ENCODE assay signal across 25 mouse cellular contexts in genomic region chr14:54187211-54187610, GRCm38 (mm10).
DNase-seq lines count a peak whose midpoint lies in the region; ATAC-seq and TF ChIP-seq lines count a peak whose summit lies in the region.
"Had no signal": no experiment of that assay in that cellular context is flagged by ENCODE, and none has a peak within 500 bp of the region (broad histone marks: within the 10 kb centered on the region; RNA-seq: fewer than 3 reads in every experiment).

No protein-coding gene starts in this region.

- H3K9ac ChIP-seq in embryonic facial prominence, embryonic 11.5 days (replicated peaks; ENCODE audit: low read length), result no peak overlapping the region
- no peak overlapping the region for H3K9ac ChIP-seq in midbrain, embryonic 11.5 days (ENCODE audit: low read length)
- H3K9ac ChIP-seq: heart, embryonic 12.5 days; heart, embryonic 15.5 days; hindbrain, embryonic 12.5 days; intestine, embryonic 15.5 days had no signal

- no peak overlapping the region for H3K4me3 ChIP-seq in embryonic facial prominence, embryonic 11.5 days (ENCODE audit: low read depth, low read length)
- H3K4me3 ChIP-seq in embryonic facial prominence, embryonic 10.5 days, result no peak overlapping the region
- H3K4me3 ChIP-seq in midbrain, embryonic 10.5 days, result no peak overlapping the region
- H3K4me3 ChIP-seq in midbrain, embryonic 11.5 days (ENCODE audit: low read depth, low read length), result no peak overlapping the region
- H3K4me3 ChIP-seq in myocyte, result no peak overlapping the region
- H3K4me3 ChIP-seq: heart, embryonic 12.5 days; heart, embryonic 15.5 days; hindbrain, embryonic 12.5 days; intestine, embryonic 15.5 days had no signal

- WGBS in embryonic facial prominence, embryonic 11.5 days, result 60% methylated on average over 6 of the region's 6 CpGs
- WGBS in embryonic facial prominence, embryonic 10.5 days, result 63% methylated on average over 6 of the region's 6 CpGs
- WGBS in midbrain, embryonic 10.5 days, result 54% methylated on average over 6 of the region's 6 CpGs
- WGBS in midbrain, embryonic 11.5 days, result 54% methylated on average over 6 of the region's 6 CpGs

- no peak overlapping the region for H3ac ChIP-seq in myocyte (ENCODE audit: control insufficient read depth, insufficient read length)

- DNase-seq in embryonic facial prominence, embryonic 11.5 days (ENCODE audit: low spot score), result peak; percentile 21
- DNase-seq in embryonic facial prominence, embryonic 10.5 days (ENCODE audit: low spot score), result no peak
- DNase-seq in midbrain, embryonic 10.5 days (ENCODE audit: low spot score), result no peak
- DNase-seq in midbrain, embryonic 11.5 days (ENCODE audit: low spot score, missing footprints), result no peak
- DNase-seq in Muller cell, postnatal 12 days (ENCODE audit: inconsistent ontology term), result peak; percentile 79
- no peak for DNase-seq in heart, postnatal 4 days
- no peak for DNase-seq in adrenal gland, adult 18-20 months (ENCODE audit: low spot score in 2 of 2)
- DNase-seq: adrenal gland, postnatal 10 days; adrenal gland, postnatal 36 days; cerebellum, adult 18-20 months; cerebellum, postnatal 10 days; cerebellum, postnatal 36 days; gastrocnemius, postnatal 25 days; heart, adult 18-20 months; heart, postnatal 10 days; heart, postnatal 36 days had no signal

- ATAC-seq in embryonic facial prominence, embryonic 11.5 days (replicated peaks; ENCODE audit: insufficient number of reproducible peaks, low FRiP score, low TSS enrichment, low read depth), result no peak
- no peak for ATAC-seq in midbrain, embryonic 11.5 days (ENCODE audit: low FRiP score)
- ATAC-seq: activated CD4-positive, CD25-positive, alpha-beta regulatory T cell, adult 4 months; CD4-positive, CD25-positive, alpha-beta regulatory T cell, adult 4 months; forebrain, embryonic 14.5 days; hindbrain, embryonic 16.5 days; intestine, embryonic 15.5 days had no signal

- no peaks in the 10 kb centered on the region for H3K4me1 ChIP-seq in embryonic facial prominence, embryonic 11.5 days (ENCODE audit: control insufficient read depth, insufficient read depth, low read length)
- peaks cover 35% of the 10 kb centered on the region for H3K4me1 ChIP-seq in embryonic facial prominence, embryonic 10.5 days
- H3K4me1 ChIP-seq in midbrain, embryonic 10.5 days, result peaks cover 55% of the 10 kb centered on the region
- H3K4me1 ChIP-seq in midbrain, embryonic 11.5 days (ENCODE audit: control insufficient read depth, insufficient read depth, low read length), result peaks cover 22% of the 10 kb centered on the region

- no peak for TF ChIP-seq POLR2A in myocyte (IDR thresholded peaks at IDR 0.05; ENCODE audit: insufficient read length, low read depth)

- H3K36me3 ChIP-seq in embryonic facial prominence, embryonic 11.5 days (replicated peaks; ENCODE audit: control insufficient read depth, insufficient read depth, low read depth, low read length), result no peaks in the 10 kb centered on the region
- H3K36me3 ChIP-seq in embryonic facial prominence, embryonic 10.5 days (replicated peaks), result no peaks in the 10 kb centered on the region
- no peaks in the 10 kb centered on the region for H3K36me3 ChIP-seq in midbrain, embryonic 10.5 days
- H3K36me3 ChIP-seq in midbrain, embryonic 11.5 days (ENCODE audit: control insufficient read depth, insufficient read depth, low read length), result no peaks in the 10 kb centered on the region
- H3K36me3 ChIP-seq in myocyte (ENCODE audit: control insufficient read depth, insufficient read depth), result no peaks in the 10 kb centered on the region
- H3K36me3 ChIP-seq: heart, embryonic 12.5 days; heart, embryonic 15.5 days; hindbrain, embryonic 12.5 days; intestine, embryonic 15.5 days had no signal

- H3K27me3 ChIP-seq in embryonic facial prominence, embryonic 11.5 days (ENCODE audit: control insufficient read depth, insufficient read depth, low read length), result no peaks in the 10 kb centered on the region
- H3K27me3 ChIP-seq in embryonic facial prominence, embryonic 10.5 days (replicated peaks; ENCODE audit: low read depth, poor library complexity, severe bottlenecking), result no peaks in the 10 kb centered on the region
- no peaks in the 10 kb centered on the region for H3K27me3 ChIP-seq in midbrain, embryonic 10.5 days (ENCODE audit: low read depth, poor library complexity, severe bottlenecking)
- no peaks in the 10 kb centered on the region for H3K27me3 ChIP-seq in midbrain, embryonic 11.5 days (ENCODE audit: control insufficient read depth, insufficient read depth, low read length)
- no peaks in the 10 kb centered on the region for H3K27me3 ChIP-seq in myocyte (ENCODE audit: control insufficient read depth, insufficient read depth, insufficient read length)
- H3K27me3 ChIP-seq: heart, embryonic 12.5 days; heart, embryonic 15.5 days; hindbrain, embryonic 12.5 days; intestine, embryonic 15.5 days had no signal

- H3K79me2 ChIP-seq in myocyte (ENCODE audit: control insufficient read depth, insufficient read depth), result no peaks in the 10 kb centered on the region

- no peaks in the 10 kb centered on the region for H3K9me3 ChIP-seq in embryonic facial prominence, embryonic 11.5 days (replicated peaks; ENCODE audit: control insufficient read depth, low read length)
- H3K9me3 ChIP-seq in embryonic facial prominence, embryonic 10.5 days, result no peaks in the 10 kb centered on the region
- H3K9me3 ChIP-seq in midbrain, embryonic 10.5 days (replicated peaks), result no peaks in the 10 kb centered on the region
- no peaks in the 10 kb centered on the region for H3K9me3 ChIP-seq in midbrain, embryonic 11.5 days (ENCODE audit: control insufficient read depth, low read length)
- H3K9me3 ChIP-seq: heart, embryonic 12.5 days; heart, embryonic 15.5 days; hindbrain, embryonic 12.5 days; intestine, embryonic 15.5 days had no signal

- H3K4me2 ChIP-seq in embryonic facial prominence, embryonic 11.5 days (ENCODE audit: low read depth, low read length), result no peak overlapping the region
- no peak overlapping the region for H3K4me2 ChIP-seq in midbrain, embryonic 11.5 days
- H3K4me2 ChIP-seq in myocyte (ENCODE audit: low read depth), result peak overlapping the region; percentile 90
- H3K4me2 ChIP-seq: heart, embryonic 12.5 days; heart, embryonic 15.5 days; hindbrain, embryonic 12.5 days; intestine, embryonic 15.5 days had no signal

- no peak overlapping the region for H3K27ac ChIP-seq in embryonic facial prominence, embryonic 11.5 days (replicated peaks; ENCODE audit: low read depth, low read length)
- no peak overlapping the region for H3K27ac ChIP-seq in embryonic facial prominence, embryonic 10.5 days (replicated peaks)
- H3K27ac ChIP-seq in midbrain, embryonic 10.5 days (replicated peaks), result 0 out of 2 replicates have a peak overlapping the region, but pooled peaks have one; percentile 38
- no peak overlapping the region for H3K27ac ChIP-seq in midbrain, embryonic 11.5 days (ENCODE audit: low read depth, low read length)
- H3K27ac ChIP-seq: heart, embryonic 15.5 days; hindbrain, embryonic 12.5 days; intestine, embryonic 15.5 days had no signal

TF ChIP-seq in myocyte, 11 proteins besides CTCF, POLR2A, EP300 and RAD21:
- TF ChIP-seq MYOD1 (IDR thresholded peaks at IDR 0.05; ENCODE audit: control insufficient read depth in 1 of 3, insufficient read length in 2 of 3, low read depth in 2 of 3) (no peak), POLR2AphosphoS2 (IDR thresholded peaks at IDR 0.05; ENCODE audit: insufficient read length, low read depth) (no peak), TCF12 (IDR thresholded peaks at IDR 0.05; ENCODE audit: insufficient read depth, poor library complexity, severe bottlenecking) (no peak), TCF3 (IDR thresholded peaks at IDR 0.05; ENCODE audit: insufficient read length, low read depth) (no peak), E2F4 (IDR thresholded peaks at IDR 0.05; ENCODE audit: insufficient read depth) (no peak), MAX (IDR thresholded peaks at IDR 0.05; ENCODE audit: low read depth) (no peak), MYOG (IDR thresholded peaks at IDR 0.05; ENCODE audit: control insufficient read depth in 1 of 3, insufficient read depth in 1 of 3, insufficient read length in 2 of 3, low read depth in 2 of 3) (no peak), USF1 (IDR thresholded peaks at IDR 0.05; ENCODE audit: low read depth) (no peak), REST (IDR thresholded peaks at IDR 0.05; ENCODE audit: insufficient read depth, insufficient read length) (no peak), SRF (IDR thresholded peaks at IDR 0.05; ENCODE audit: control insufficient read depth, insufficient read length, low read depth) (no peak), CEBPB (IDR thresholded peaks at IDR 0.05; ENCODE audit: insufficient read depth, poor library complexity, severe bottlenecking) (no peak)

Comparison
In these comparisons a context has a peak if more than half of its experiments do, and no peak if none do; other contexts are left out.
1. DNase-seq: peak in embryonic facial prominence, embryonic 11.5 days (single experiment) and Muller cell, postnatal 12 days (single experiment); none in embryonic facial prominence, embryonic 10.5 days (single experiment), midbrain, embryonic 10.5 days (single experiment), midbrain, embryonic 11.5 days (single experiment), heart, postnatal 4 days (single experiment) and adrenal gland, adult 18-20 months (0 of 2).